Mouse (Mus musculus): ENCODE results near the gene Zbtb42.

Zbtb42 gene

GRCm38 (mm10) chr12:112639526-112639925 lies 39.1 kb upstream of the Zbtb42 start:
- H3K4me3 ChIP-seq (replicated peaks; ENCODE audit: low read length) = no peak overlapping the region
- H3K36me3 ChIP-seq (ENCODE audit: insufficient read depth, low read length) = no peaks in the 10 kb centered on the region
- peaks cover 20% of the 10 kb centered on the region for H3K27me3 ChIP-seq (ENCODE audit: insufficient read depth, low read length)
- H3K9me3 ChIP-seq (ENCODE audit: low read length) = 0 out of 2 replicates have a peak, but pooled peaks cover 4% of the 10 kb centered on the region
- peaks cover 10% of the 10 kb centered on the region for H3K4me1 ChIP-seq (replicated peaks; ENCODE audit: low read depth, low read length)
- no peak for TF ChIP-seq NANOG (IDR thresholded peaks at IDR 0.05; ENCODE audit: borderline replicate concordance, low read length)
- no peak for TF ChIP-seq CTCF (conservative IDR thresholded peaks at IDR 0.05; ENCODE audit: low read length)
- TF ChIP-seq POU5F1 (IDR thresholded peaks at IDR 0.05; ENCODE audit: borderline replicate concordance, low read length) = no peak

DNA sequence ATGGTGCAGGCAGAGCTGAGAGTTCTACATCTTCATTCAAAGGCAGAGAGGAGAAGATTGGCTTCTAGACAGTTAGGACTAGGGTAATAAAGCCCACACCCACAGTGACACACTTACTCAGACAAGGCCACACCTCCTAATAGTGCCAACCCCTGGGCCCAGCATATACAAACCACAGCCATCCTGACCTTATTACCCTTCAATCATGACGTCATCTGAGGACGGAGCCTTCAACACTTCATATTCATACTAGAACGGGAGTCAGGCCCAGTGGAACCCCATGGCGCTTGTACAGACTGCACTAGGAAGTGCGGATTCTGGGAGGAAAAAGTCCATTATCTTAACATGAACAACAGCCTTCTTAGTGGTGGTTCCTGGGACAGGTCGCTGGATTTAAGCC lies 35.5 kb upstream of the Zbtb42 start:
- TF ChIP-seq CTCF (conservative IDR thresholded peaks at IDR 0.05; ENCODE audit: low read length) = no peak
- TF ChIP-seq NANOG (IDR thresholded peaks at IDR 0.05; ENCODE audit: borderline replicate concordance, low read length) = no peak
- TF ChIP-seq POU5F1 (IDR thresholded peaks at IDR 0.05; ENCODE audit: borderline replicate concordance, low read length) = no peak
- peaks cover 7% of the 10 kb centered on the region for H3K27me3 ChIP-seq (ENCODE audit: insufficient read depth, low read length)
- peaks cover 22% of the 10 kb centered on the region for H3K36me3 ChIP-seq (ENCODE audit: insufficient read depth, low read length)
- H3K9me3 ChIP-seq (ENCODE audit: low read length) = no peaks in the 10 kb centered on the region
- no peak overlapping the region for H3K4me3 ChIP-seq (replicated peaks; ENCODE audit: low read length)
- H3K4me1 ChIP-seq (replicated peaks; ENCODE audit: low read depth, low read length) = peaks cover 34% of the 10 kb centered on the region

DNA sequence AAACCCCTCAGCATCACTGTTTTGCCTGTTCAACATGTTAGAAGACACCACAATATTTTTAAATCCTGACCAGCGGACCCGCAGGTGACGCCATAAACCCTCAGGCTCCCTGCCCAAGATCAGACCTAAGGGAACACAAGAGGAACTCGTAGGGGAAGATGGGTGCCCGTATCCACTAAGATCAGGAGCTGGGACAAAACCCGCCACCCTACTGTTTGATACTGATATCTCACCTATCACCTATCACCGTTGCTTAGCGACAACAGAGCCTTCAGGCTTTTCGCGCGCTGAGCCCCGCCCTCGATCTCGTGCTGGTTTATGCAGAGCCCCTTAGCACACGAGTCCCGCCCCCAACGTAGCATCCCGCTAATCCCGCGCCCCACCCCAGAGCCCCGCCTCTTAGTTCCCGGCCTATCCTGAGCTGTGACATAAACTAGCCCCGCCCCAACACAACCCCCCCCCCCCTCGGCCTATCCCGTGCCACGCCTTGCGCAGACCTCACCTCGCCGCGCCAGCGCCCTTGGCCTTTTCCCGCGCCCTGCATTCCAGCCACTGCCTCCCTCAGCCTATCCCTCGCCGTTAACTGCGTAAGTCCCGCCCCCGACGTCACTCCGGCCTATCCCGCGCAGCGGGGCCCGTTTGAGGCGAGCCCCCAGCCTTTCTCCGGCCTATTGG lies 34.3 kb upstream of the Zbtb42 start, which contains the start of gene Siva1:
Gene Siva1, plus strand, starts transcription at position 500 of the 675 bp plus-strand sequence.
- no peaks in the 10 kb centered on the region for H3K9me3 ChIP-seq (ENCODE audit: low read length)
- H3K4me1 ChIP-seq (replicated peaks; ENCODE audit: low read depth, low read length) = peaks cover 44% of the 10 kb centered on the region
- H3K4me3 ChIP-seq (replicated peaks; ENCODE audit: low read length) = peak within 1 kb of the TSS; percentile 97
- H3K27me3 ChIP-seq (ENCODE audit: insufficient read depth, low read length) = peaks cover 3% of the 10 kb centered on the region; the same call in 1 of the 2 replicates
- TF ChIP-seq NANOG (IDR thresholded peaks at IDR 0.05; ENCODE audit: borderline replicate concordance, low read length) (no peak), CTCF (conservative IDR thresholded peaks at IDR 0.05; ENCODE audit: low read length) (no peak), POU5F1 (IDR thresholded peaks at IDR 0.05; ENCODE audit: borderline replicate concordance, low read length) (no peak)
- peaks cover 34% of the 10 kb centered on the region for H3K36me3 ChIP-seq (ENCODE audit: insufficient read depth, low read length)

DNA sequence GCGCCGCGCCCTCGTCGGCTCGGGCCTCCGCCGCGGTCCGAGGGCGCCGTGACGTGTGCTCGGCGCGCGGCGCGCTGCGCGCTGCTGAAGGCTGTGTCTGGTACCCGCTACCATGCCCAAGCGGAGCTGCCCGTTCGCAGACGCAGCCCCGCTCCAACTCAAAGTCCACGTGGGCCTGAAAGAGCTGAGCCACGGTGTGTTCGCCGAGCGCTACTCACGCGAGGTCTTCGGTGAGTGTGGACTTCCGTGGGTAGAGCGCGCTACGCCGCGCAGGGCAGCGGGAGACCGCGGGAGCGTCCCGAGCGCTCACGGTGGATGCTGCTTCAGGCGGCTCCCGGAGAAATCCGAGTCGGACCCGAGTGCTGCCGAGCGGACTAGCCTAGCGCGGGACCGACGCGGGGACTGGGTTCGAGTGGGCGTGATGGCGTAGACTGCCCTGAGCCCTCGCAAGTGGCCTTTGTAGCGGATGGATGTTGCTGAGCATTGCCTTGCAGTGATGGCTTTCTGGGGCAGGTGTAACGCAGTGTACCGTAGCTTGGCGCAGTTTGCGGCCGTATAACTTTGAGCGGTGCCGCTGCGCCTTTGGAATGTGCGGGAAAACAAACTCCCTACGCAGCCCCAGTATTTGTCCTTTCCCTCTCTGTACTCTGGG lies 33.6 kb upstream of the Zbtb42 start:
- TF ChIP-seq NANOG (IDR thresholded peaks at IDR 0.05; ENCODE audit: borderline replicate concordance, low read length) = no peak
- no peak for TF ChIP-seq POU5F1 (IDR thresholded peaks at IDR 0.05; ENCODE audit: borderline replicate concordance, low read length)
- TF ChIP-seq CTCF (conservative IDR thresholded peaks at IDR 0.05; ENCODE audit: low read length) = no peak
- peak overlapping the region; percentile 97 for H3K4me3 ChIP-seq (replicated peaks; ENCODE audit: low read length)
- H3K9me3 ChIP-seq (ENCODE audit: low read length) = no peaks in the 10 kb centered on the region
- H3K27me3 ChIP-seq (ENCODE audit: insufficient read depth, low read length) = peaks cover 3% of the 10 kb centered on the region; the same call in 1 of the 2 replicates
- peaks cover 40% of the 10 kb centered on the region for H3K36me3 ChIP-seq (ENCODE audit: insufficient read depth, low read length)
- peaks cover 50% of the 10 kb centered on the region for H3K4me1 ChIP-seq (replicated peaks; ENCODE audit: low read depth, low read length)

GRCm38 (mm10) chr12:112646139-112646538 lies 32.5 kb upstream of the Zbtb42 start:
- H3K4me3 ChIP-seq (replicated peaks; ENCODE audit: low read length) = peak overlapping the region; percentile 97
- peaks cover 52% of the 10 kb centered on the region for H3K36me3 ChIP-seq (ENCODE audit: insufficient read depth, low read length)
- H3K4me1 ChIP-seq (replicated peaks; ENCODE audit: low read depth, low read length) = peaks cover 60% of the 10 kb centered on the region
- H3K27me3 ChIP-seq (ENCODE audit: insufficient read depth, low read length) = peaks cover 3% of the 10 kb centered on the region; the same call in 1 of the 2 replicates
- TF ChIP-seq POU5F1 (IDR thresholded peaks at IDR 0.05; ENCODE audit: borderline replicate concordance, low read length) = no peak
- TF ChIP-seq NANOG (IDR thresholded peaks at IDR 0.05; ENCODE audit: borderline replicate concordance, low read length) = no peak
- no peak for TF ChIP-seq CTCF (conservative IDR thresholded peaks at IDR 0.05; ENCODE audit: low read length)
- H3K9me3 ChIP-seq (ENCODE audit: low read length) = no peaks in the 10 kb centered on the region

DNA sequence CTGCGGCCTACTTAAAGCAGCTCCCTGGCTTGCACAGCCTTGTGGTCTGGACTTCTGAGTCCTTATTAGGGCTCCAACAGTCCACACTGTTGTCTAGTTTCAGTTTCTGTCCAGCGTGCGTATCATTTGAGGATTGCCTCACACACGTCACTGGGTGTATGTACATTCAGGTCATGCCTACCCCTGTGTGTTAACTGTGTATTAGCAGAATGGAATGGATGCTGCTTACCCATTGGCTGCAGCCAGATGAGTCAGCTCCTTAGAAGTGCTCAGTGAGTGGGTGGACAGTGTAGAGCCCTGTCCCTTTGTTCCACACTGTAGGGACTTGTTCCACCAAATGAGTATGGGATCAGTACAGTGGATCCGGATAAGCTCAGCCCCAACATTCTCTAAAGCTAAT lies 30.5 kb upstream of the Zbtb42 start:
- Histone ChIP-seq H3K9me3 (ENCODE audit: low read length) (no peaks in the 10 kb centered on the region), H3K4me1 (replicated peaks; ENCODE audit: low read depth, low read length) (peaks cover 61% of the 10 kb centered on the region), H3K4me3 (replicated peaks; ENCODE audit: low read length) (no peak overlapping the region), H3K27me3 (ENCODE audit: insufficient read depth, low read length) (no peaks in the 10 kb centered on the region), H3K36me3 (ENCODE audit: insufficient read depth, low read length) (peaks cover 67% of the 10 kb centered on the region)
- no peak for TF ChIP-seq CTCF (conservative IDR thresholded peaks at IDR 0.05; ENCODE audit: low read length)
- TF ChIP-seq POU5F1 (IDR thresholded peaks at IDR 0.05; ENCODE audit: borderline replicate concordance, low read length) = no peak
- no peak for TF ChIP-seq NANOG (IDR thresholded peaks at IDR 0.05; ENCODE audit: borderline replicate concordance, low read length)

GRCm38 (mm10) chr12:112651778-112652439 lies 26.7 kb upstream of the Zbtb42 start:
- H3K9me3 ChIP-seq (ENCODE audit: low read length) = no peaks in the 10 kb centered on the region
- TF ChIP-seq CTCF (conservative IDR thresholded peaks at IDR 0.05; ENCODE audit: low read length) (no peak), POU5F1 (IDR thresholded peaks at IDR 0.05; ENCODE audit: borderline replicate concordance, low read length) (no peak), NANOG (IDR thresholded peaks at IDR 0.05; ENCODE audit: borderline replicate concordance, low read length) (no peak)
- peaks cover 95% of the 10 kb centered on the region for H3K36me3 ChIP-seq (ENCODE audit: insufficient read depth, low read length)
- peaks cover 66% of the 10 kb centered on the region for H3K4me1 ChIP-seq (replicated peaks; ENCODE audit: low read depth, low read length)
- H3K27me3 ChIP-seq (ENCODE audit: insufficient read depth, low read length) = no peaks in the 10 kb centered on the region
- H3K4me3 ChIP-seq (replicated peaks; ENCODE audit: low read length) = no peak overlapping the region

- no peaks in the 10 kb centered on the region for H3K27me3 ChIP-seq (ENCODE audit: insufficient read depth, low read length)
- H3K36me3 ChIP-seq (ENCODE audit: insufficient read depth, low read length) = peaks cover 95% of the 10 kb centered on the region
- peaks cover 61% of the 10 kb centered on the region for H3K4me1 ChIP-seq (replicated peaks; ENCODE audit: low read depth, low read length)
- no peaks in the 10 kb centered on the region for H3K9me3 ChIP-seq (ENCODE audit: low read length)
- TF ChIP-seq NANOG (IDR thresholded peaks at IDR 0.05; ENCODE audit: borderline replicate concordance, low read length) = no peak
- peak; percentile 97 for TF ChIP-seq CTCF (conservative IDR thresholded peaks at IDR 0.05; ENCODE audit: low read length)
- no peak overlapping the region for H3K4me3 ChIP-seq (replicated peaks; ENCODE audit: low read length)
Observed at GRCm38 (mm10) chr12:112653157-112653824, 25.3 kb upstream of the Zbtb42 start.

Measured in E14TG2a.4 (cell line).